Mouse (Mus musculus) C2C12 (cell line): ENCODE measurements around the gene Kcnj13.

Experiments
- CTCF ChIP-seq: IDR thresholded peaks from one replicate; pipeline ENCODE4 v1.5.1; 2011; ENCODE audit not compliant: control insufficient read depth, insufficient read depth, insufficient read length
- MAX ChIP-seq: IDR thresholded peaks from one replicate; pipeline ENCODE4 v1.6.1; 2011; ENCODE audit warnings: mild to moderate bottlenecking, control low read depth
- MYOG ChIP-seq: IDR thresholded peaks from one replicate; pipeline ENCODE4 v1.6.1; 2011; ENCODE audit not compliant: control insufficient read depth, insufficient read length; ENCODE audit errors: extremely low read depth

DNA sequence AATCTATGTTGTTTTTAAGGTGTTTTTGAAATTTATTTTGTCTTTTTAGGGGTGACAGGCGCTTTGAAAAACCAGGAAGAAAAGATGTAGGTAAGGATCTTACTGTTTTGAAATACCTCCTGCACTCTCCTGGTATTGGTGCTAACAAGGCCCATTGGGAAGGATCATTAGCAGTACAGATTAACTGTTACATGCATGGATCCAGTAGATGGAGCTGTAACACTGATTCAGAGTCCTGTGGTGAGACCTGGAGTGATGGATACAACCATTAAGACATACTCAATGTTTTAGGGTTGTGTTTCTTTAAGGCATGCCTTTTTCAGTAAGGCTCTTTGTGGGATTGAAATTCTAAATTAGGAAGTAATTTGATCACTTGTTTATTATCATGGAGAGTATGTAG, 14.6 kb downstream of the Kcnj13 start:
- no peak for TF ChIP-seq CTCF
- no peak for TF ChIP-seq MYOG
- no peak for TF ChIP-seq MAX
